Mouse (Mus musculus) kidney, postnatal 0 days (tissue): ENCODE data around the gene Selenon. TPM values are rescaled to one million over a fixed set of nuclear protein-coding genes. Genes with fewer than 3 reads are reported as not detected.

Source experiments
- ATAC-seq: fragments of 200-750 bp; cut with Nextera tagmentation; replicated peaks from 2 replicates; pipeline ENCODE4 v1.8.0; 2017; ENCODE audit warnings: low read depth, moderate number of reproducible peaks, moderate TSS enrichment, moderate library complexity; ENCODE audit not compliant: low FRiP score
- DNase-seq: peaks from one replicate; pipeline ENCODE4 v3.0.0-alpha.2; 2016; ENCODE audit warnings: low spot score
- H3K27ac ChIP-seq: fragments of 300-500 bp; sonication (generic); 2 replicates; pipeline ENCODE4 v1.5.1; 2014; ENCODE audit warnings: mild to moderate bottlenecking
- H3K27me3 ChIP-seq: fragments of 300-500 bp; sonication (generic); 2 replicates; pipeline ENCODE4 v1.6.1; 2014; ENCODE audit warnings: low read length, mixed read lengths; ENCODE audit not compliant: insufficient read depth
- H3K36me3 ChIP-seq: fragments of 300-500 bp; sonication (generic); 2 replicates; pipeline ENCODE4 v1.6.1; 2014; ENCODE audit warnings: low read length, mixed read lengths; ENCODE audit not compliant: insufficient read depth
- H3K4me1 ChIP-seq: fragments of 300-500 bp; sonication (generic); replicated peaks from 2 replicates; pipeline ENCODE4 v1.6.1; 2014; ENCODE audit warnings: antibody characterized with exemption, low read length, mixed read lengths; ENCODE audit not compliant: insufficient read depth
- H3K4me2 ChIP-seq: fragments of 300-500 bp; sonication (generic); 2 replicates; pipeline ENCODE4 v1.6.1; 2014; ENCODE audit warnings: mild to moderate bottlenecking, low read length, moderate library complexity, mixed read lengths
- H3K4me3 ChIP-seq: fragments of 300-500 bp; sonication (generic); replicated peaks from 2 replicates; pipeline ENCODE4 v1.5.1; 2014; ENCODE audit warnings: low read depth, low read length
- H3K9ac ChIP-seq: fragments of 300-500 bp; sonication (generic); 2 replicates; pipeline ENCODE4 v1.6.1; 2014; ENCODE audit warnings: low read depth, low read length
- H3K9me3 ChIP-seq: fragments of 300-500 bp; sonication (generic); replicated peaks from 2 replicates; pipeline ENCODE4 v1.6.1; 2016; ENCODE audit warnings: low read length, inconsistent platforms, mixed read lengths
- CTCF ChIP-seq: IDR thresholded peaks from 2 replicates; pipeline ENCODE4 v1.5.1; 2016; ENCODE audit warnings: antibody characterized with exemption, low read depth, mild to moderate bottlenecking, moderate library complexity
- WGBS: fragments of 180-500 bp; shearing (Covaris S2); extraction: QIAGEN DNeasy Blood & Tissue Kit; methylation state at CpG from one replicate; pipeline ENCODE4 v1.1.7; 2014; 5-methylcytosine and 5-hydroxymethylcytosine counted together
- polyA plus RNA-seq: library from polyadenylated mRNA; unstranded; fragments of >200 nt; fragmentation: Nextera tagmentation; extraction: Ambion mirVana; gene quantifications from 2 replicates; pipeline ENCODE4 v1.2.1, GENCODE M21; 2015

The Selenon gene
- polyA plus RNA-seq, 1 experiment from 2014 or later: 27.9 TPM

- no peak for TF ChIP-seq CTCF
These were observed 19.0 kb downstream of the Selenon start for GRCm38 (mm10) chr4:134532928-134533327.

DNA sequence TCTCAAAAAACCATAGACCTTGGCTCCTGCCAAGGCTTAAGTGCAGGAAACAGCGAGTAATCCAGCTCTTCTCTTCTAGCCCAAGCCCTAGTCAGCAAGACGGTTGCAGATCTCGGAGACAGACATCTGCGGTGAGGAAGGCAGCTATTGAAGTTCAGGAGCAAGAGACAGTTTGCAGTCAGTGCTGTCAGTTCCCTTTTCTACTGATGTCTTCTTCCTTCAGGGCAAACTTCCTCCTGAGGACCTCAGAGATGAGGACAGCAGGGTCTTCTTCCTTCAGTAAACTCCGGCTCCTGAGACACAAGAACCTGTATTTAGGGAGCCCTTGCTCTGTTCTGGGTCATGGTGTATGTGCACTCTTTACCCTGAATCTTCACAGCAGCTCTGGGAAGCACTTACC lies 25.7 kb downstream of the Selenon start:
- H3K9me3 ChIP-seq: no peaks in the 10 kb centered on the region
- no peak for DNase-seq
- H3K9ac ChIP-seq: no peak overlapping the region
- H3K27me3 ChIP-seq: no peaks in the 10 kb centered on the region
- no peak overlapping the region for H3K4me2 ChIP-seq
- TF ChIP-seq CTCF: no peak
- no peak overlapping the region for H3K4me3 ChIP-seq
- ATAC-seq: no peak
- WGBS: 81% methylated on average over 5 of the region's 5 CpGs
- peaks cover 46% of the 10 kb centered on the region for H3K36me3 ChIP-seq
- no peaks in the 10 kb centered on the region for H3K4me1 ChIP-seq
- H3K27ac ChIP-seq: no peak overlapping the region

More at GRCm38 (mm10) chr4:134532928-134533327, 19.0 kb downstream of the Selenon start:
- Histone ChIP-seq H3K9ac (no peak overlapping the region), H3K36me3 (peaks cover 29% of the 10 kb centered on the region), H3K4me3 (no peak overlapping the region), H3K27me3 (no peaks in the 10 kb centered on the region), H3K27ac (no peak overlapping the region), H3K9me3 (no peaks in the 10 kb centered on the region), H3K4me2 (no peak overlapping the region), H3K4me1 (no peaks in the 10 kb centered on the region)
- ATAC-seq (no peak), DNase-seq (no peak)
- 87% methylated on average over 4 of the region's 4 CpGs for WGBS

DNA sequence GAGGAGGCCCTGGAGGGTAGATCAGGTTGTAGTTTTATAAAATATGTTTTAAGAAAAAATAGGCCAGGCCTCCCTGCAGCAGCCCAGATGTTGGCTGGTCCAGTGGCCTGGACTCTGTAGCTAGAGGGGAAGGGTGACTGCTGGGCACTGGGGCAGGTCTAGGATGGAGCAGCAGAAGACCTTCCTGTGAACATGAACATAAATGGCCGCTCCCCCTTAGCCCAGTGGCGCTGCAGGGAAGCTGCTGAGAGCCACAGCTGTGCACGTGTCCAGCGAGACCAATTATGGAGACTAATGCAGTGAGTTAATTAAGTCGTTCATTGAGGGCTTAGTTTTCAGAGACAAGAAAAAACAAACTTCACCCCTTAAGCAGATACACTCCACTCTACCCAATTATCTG lies 26.2 kb downstream of the Selenon start:
- no peak overlapping the region for H3K27ac ChIP-seq
- no peaks in the 10 kb centered on the region for H3K27me3 ChIP-seq
- DNase-seq (no peak), ATAC-seq (no peak)
- WGBS: 77% methylated on average over 5 of the region's 5 CpGs
- no peak for TF ChIP-seq CTCF
- no peak overlapping the region for H3K4me3 ChIP-seq
- no peak overlapping the region for H3K9ac ChIP-seq
- no peaks in the 10 kb centered on the region for H3K9me3 ChIP-seq
- H3K36me3 ChIP-seq: peaks cover 44% of the 10 kb centered on the region
- no peaks in the 10 kb centered on the region for H3K4me1 ChIP-seq
- H3K4me2 ChIP-seq: no peak overlapping the region

DNA sequence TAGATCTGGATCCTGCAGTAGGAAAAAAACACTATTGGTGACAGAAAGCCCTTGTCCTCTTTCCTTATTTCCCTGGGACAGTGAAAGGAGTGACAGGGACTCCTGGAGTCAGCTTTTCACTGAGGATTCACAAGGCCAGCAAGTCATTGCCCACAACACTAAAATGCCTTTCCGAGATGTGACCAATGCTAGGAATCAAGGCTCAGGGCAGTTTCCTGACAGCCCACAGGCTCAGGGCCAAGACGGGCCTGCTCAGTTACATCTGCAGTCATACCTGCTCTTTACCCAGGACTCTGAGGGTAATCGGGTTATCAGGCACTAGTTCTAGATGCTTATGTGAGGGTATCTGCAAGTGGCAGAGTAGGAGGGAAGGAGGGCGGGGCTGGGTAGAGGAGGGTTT lies 28.5 kb downstream of the Selenon start:
- Histone ChIP-seq H3K27me3 (no peaks in the 10 kb centered on the region), H3K4me2 (no peak overlapping the region), H3K4me1 (no peaks in the 10 kb centered on the region), H3K36me3 (peaks cover 21% of the 10 kb centered on the region), H3K9ac (no peak overlapping the region), H3K27ac (no peak overlapping the region), H3K4me3 (no peak overlapping the region), H3K9me3 (no peaks in the 10 kb centered on the region)
- DNase-seq (no peak), ATAC-seq (no peak)
- 85% methylated on average over 4 of the region's 4 CpGs for whole genome bisulfite sequencing
- TF ChIP-seq CTCF: no peak

DNA sequence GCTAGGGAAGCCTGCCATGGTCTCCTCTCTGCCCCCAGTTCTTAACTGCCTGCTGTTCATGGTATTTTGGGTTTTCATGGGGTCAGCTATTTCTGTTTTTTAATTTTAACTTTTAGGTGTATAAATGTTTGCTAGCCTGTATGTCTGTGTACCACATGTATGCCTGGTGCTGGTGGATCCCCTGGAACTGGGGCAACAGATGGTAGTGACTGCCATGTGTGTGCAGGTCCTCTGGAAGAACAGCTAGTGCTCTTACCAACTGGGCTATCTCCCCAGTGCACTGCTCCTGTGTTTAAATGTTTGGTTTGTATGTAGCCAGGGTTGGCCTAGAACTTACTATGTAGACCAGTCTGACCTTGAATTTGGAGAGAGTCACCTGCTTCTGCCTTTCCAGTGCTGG lies 32.7 kb downstream of the Selenon start:
- Histone ChIP-seq H3K4me1 (no peaks in the 10 kb centered on the region), H3K9ac (no peak overlapping the region), H3K27ac (no peak overlapping the region), H3K4me2 (no peak overlapping the region), H3K36me3 (no peaks in the 10 kb centered on the region), H3K9me3 (no peaks in the 10 kb centered on the region), H3K4me3 (no peak overlapping the region), H3K27me3 (no peaks in the 10 kb centered on the region)
- TF ChIP-seq CTCF: no peak
- ATAC-seq (no peak), DNase-seq (no peak)

DNA sequence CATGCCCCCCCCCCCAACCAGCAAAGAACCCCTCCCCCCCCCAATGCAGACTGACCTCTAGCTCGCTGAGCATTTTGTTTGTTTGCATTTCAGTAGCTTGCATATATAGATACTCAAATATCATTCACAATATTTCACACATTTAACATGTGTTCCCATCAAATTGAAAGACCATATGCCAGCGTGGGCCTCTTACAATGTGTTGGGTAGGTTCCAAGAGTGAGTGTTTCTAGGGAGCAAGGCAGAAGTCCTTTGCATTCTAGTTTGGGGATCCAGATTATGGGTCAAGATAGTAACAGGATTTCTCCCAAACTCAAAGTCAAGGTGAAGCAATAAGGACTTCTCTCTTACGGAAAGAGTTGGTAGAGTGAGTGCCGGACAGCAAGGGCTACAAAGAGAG lies 33.4 kb downstream of the Selenon start:
- no peak for TF ChIP-seq CTCF
- H3K4me2 ChIP-seq: no peak overlapping the region
- H3K9me3 ChIP-seq: no peaks in the 10 kb centered on the region
- no peak overlapping the region for H3K27ac ChIP-seq
- DNase-seq (no peak), ATAC-seq (no peak)
- no peaks in the 10 kb centered on the region for H3K36me3 ChIP-seq
- no peaks in the 10 kb centered on the region for H3K27me3 ChIP-seq
- WGBS: 90% methylated on average over 4 of the region's 4 CpGs
- H3K4me3 ChIP-seq: no peak overlapping the region
- no peak overlapping the region for H3K9ac ChIP-seq
- H3K4me1 ChIP-seq: no peaks in the 10 kb centered on the region

DNA sequence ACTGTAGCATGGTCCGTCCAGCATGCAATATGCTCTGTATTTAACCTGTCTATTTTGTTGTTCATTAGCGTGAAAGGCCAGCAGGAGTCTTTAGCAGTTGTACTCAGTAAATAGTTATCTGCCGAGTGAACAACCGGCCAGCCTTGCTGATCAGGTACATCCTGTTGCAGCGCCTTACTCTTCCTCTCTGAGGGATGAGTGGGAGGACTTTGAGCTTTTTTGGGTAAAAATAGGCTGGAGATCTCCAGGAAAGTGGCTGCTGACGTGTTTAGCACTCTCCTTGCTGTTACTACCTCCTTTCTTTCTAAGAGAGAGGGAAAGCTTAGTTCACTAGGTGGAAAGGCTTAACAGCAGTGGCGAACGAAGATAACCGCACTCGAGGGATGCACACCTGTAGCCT lies 34.2 kb downstream of the Selenon start:
- H3K27ac ChIP-seq: no peak overlapping the region
- H3K9ac ChIP-seq: no peak overlapping the region
- H3K4me3 ChIP-seq: no peak overlapping the region
- H3K4me2 ChIP-seq: no peak overlapping the region
- ATAC-seq: no peak
- no peaks in the 10 kb centered on the region for H3K27me3 ChIP-seq
- 80% methylated on average over 10 of the region's 10 CpGs for WGBS
- H3K36me3 ChIP-seq: no peaks in the 10 kb centered on the region
- DNase-seq: no peak
- no peaks in the 10 kb centered on the region for H3K9me3 ChIP-seq
- no peaks in the 10 kb centered on the region for H3K4me1 ChIP-seq
- TF ChIP-seq CTCF: no peak
